Mouse (Mus musculus) stomach, embryonic 14.5 days (tissue): Measurements from ENCODE around the gene Ppm1m. TPM values are rescaled to one million over a fixed set of nuclear protein-coding genes. Genes with fewer than 3 reads are reported as not detected.

Experiments used
- ATAC-seq: fragments of 200-750 bp; cut with Nextera tagmentation; 2 replicates; pipeline ENCODE4 v1.8.0; 2017; ENCODE audit warnings: low read depth, moderate TSS enrichment; ENCODE audit not compliant: insufficient number of reproducible peaks, insufficient read depth, low FRiP score
- H3K27ac ChIP-seq: fragments of 300-500 bp; sonication (generic); 2 replicates; pipeline ENCODE4 v1.5.1; 2014; ENCODE audit warnings: mild to moderate bottlenecking, low read length, moderate library complexity, mixed read lengths
- H3K27me3 ChIP-seq: fragments of 300-500 bp; sonication (generic); 2 replicates; pipeline ENCODE4 v1.6.1; 2014; ENCODE audit warnings: low read length, control low read depth, mixed read lengths; ENCODE audit not compliant: control insufficient read depth, insufficient read depth
- H3K36me3 ChIP-seq: fragments of 300-500 bp; sonication (generic); 2 replicates; pipeline ENCODE4 v1.6.1; 2014; ENCODE audit warnings: mild to moderate bottlenecking, control low read depth, low read length, moderate library complexity, mixed read lengths; ENCODE audit not compliant: control insufficient read depth, insufficient read depth
- H3K4me1 ChIP-seq: fragments of 300-500 bp; sonication (generic); 2 replicates; pipeline ENCODE4 v1.6.1; 2014; ENCODE audit warnings: low read length, control low read depth, mixed read lengths; ENCODE audit not compliant: control insufficient read depth, insufficient read depth
- H3K4me2 ChIP-seq: fragments of 300-500 bp; sonication (generic); replicated peaks from 2 replicates; pipeline ENCODE4 v1.6.1; 2014; ENCODE audit warnings: low read depth, low read length, control low read depth
- H3K4me3 ChIP-seq: fragments of 300-500 bp; sonication (generic); 2 replicates; pipeline ENCODE4 v1.5.1; 2014; ENCODE audit warnings: low read depth, low read length, control low read depth
- H3K9ac ChIP-seq: fragments of 300-500 bp; sonication (generic); replicated peaks from 2 replicates; pipeline ENCODE4 v1.6.1; 2014; ENCODE audit warnings: low read depth, mild to moderate bottlenecking, control low read depth, low read length, moderate library complexity, mixed read lengths
- H3K9me3 ChIP-seq: fragments of 300-500 bp; sonication (generic); 2 replicates; pipeline ENCODE4 v1.6.1; 2016; ENCODE audit warnings: low read depth, low read length, control low read depth; ENCODE audit not compliant: control insufficient read depth
- WGBS: fragments of 180-500 bp; shearing (Covaris S2); extraction: QIAGEN DNeasy Blood & Tissue Kit; methylation state at CpG from one replicate; pipeline ENCODE4 v1.1.7; 2014; 5-methylcytosine and 5-hydroxymethylcytosine counted together
- polyA plus RNA-seq: library from polyadenylated mRNA; unstranded; fragments of >200 nt; fragmentation: Nextera tagmentation; extraction: Ambion mirVana; gene quantifications from 2 replicates; pipeline ENCODE4 v1.2.1, GENCODE M21; 2014

The Ppm1m gene
- polyA plus RNA-seq, 1 experiment from 2014 or later: 35.6 TPM

GRCm38 (mm10) chr9:106225469-106226150 lies 26.1 kb upstream of the Ppm1m start:
- Histone ChIP-seq H3K4me1 (peaks cover 7% of the 10 kb centered on the region; the same call in 1 of the 2 replicates), H3K9me3 (no peaks in the 10 kb centered on the region), H3K36me3 (no peaks in the 10 kb centered on the region), H3K27me3 (no peaks in the 10 kb centered on the region), H3K4me2 (peak overlapping the region; percentile 56), H3K9ac (no peak overlapping the region), H3K27ac (peak overlapping the region; percentile 73; the same call in 1 of the 2 replicates), H3K4me3 (peak overlapping the region; percentile 24; the same call in 1 of the 2 replicates)
- no peak for ATAC-seq
- 63% methylated on average over 24 of the region's 24 CpGs for WGBS

- H3K27ac ChIP-seq: no peak overlapping the region
- no peaks in the 10 kb centered on the region for H3K27me3 ChIP-seq
- H3K4me3 ChIP-seq: no peak overlapping the region
- H3K4me2 ChIP-seq: no peak overlapping the region
- WGBS: 85% methylated on average over 4 of the region's 4 CpGs
- no peak for ATAC-seq
- no peaks in the 10 kb centered on the region for H3K9me3 ChIP-seq
- no peaks in the 10 kb centered on the region for H3K36me3 ChIP-seq
- H3K9ac ChIP-seq: no peak overlapping the region
- H3K4me1 ChIP-seq: peaks cover 7% of the 10 kb centered on the region; the same call in 1 of the 2 replicates
Measured at GRCm38 (mm10) chr9:106222994-106223393, 23.4 kb upstream of the Ppm1m start.

GRCm38 (mm10) chr9:106222261-106222851 lies 22.8 kb upstream of the Ppm1m start, which contains the start of gene Tlr9:
Gene Tlr9, plus strand, starts transcription at chr9:106222598.
- Histone ChIP-seq H3K4me2 (no peak within 1 kb of the TSS), H3K9ac (no peak within 1 kb of the TSS), H3K36me3 (no peaks in the 10 kb centered on the region), H3K27me3 (no peaks in the 10 kb centered on the region), H3K9me3 (no peaks in the 10 kb centered on the region), H3K4me1 (peaks cover 7% of the 10 kb centered on the region; the same call in 1 of the 2 replicates), H3K4me3 (no peak within 1 kb of the TSS), H3K27ac (no peak within 1 kb of the TSS)
- no peak for ATAC-seq
- 67% methylated on average over 4 of the region's 4 CpGs for whole genome bisulfite sequencing

- no peak overlapping the region for H3K27ac ChIP-seq
- H3K27me3 ChIP-seq: no peaks in the 10 kb centered on the region
- H3K36me3 ChIP-seq: no peaks in the 10 kb centered on the region
- 59% methylated on average over 8 of the region's 8 CpGs for WGBS
- no peak overlapping the region for H3K4me3 ChIP-seq
- 0 out of 2 replicates have a peak, but pooled peaks cover 4% of the 10 kb centered on the region for H3K4me1 ChIP-seq
- no peak overlapping the region for H3K4me2 ChIP-seq
- H3K9ac ChIP-seq: no peak overlapping the region
- no peak for ATAC-seq
- H3K9me3 ChIP-seq: no peaks in the 10 kb centered on the region
Measured at GRCm38 (mm10) chr9:106220894-106221523, 21.5 kb upstream of the Ppm1m start.

- no peak for ATAC-seq
- 89% methylated on average over 7 of the region's 7 CpGs for WGBS
Measured at GRCm38 (mm10) chr9:106216971-106217370, 17.4 kb upstream of the Ppm1m start.

GRCm38 (mm10) chr9:106215341-106216125 lies 16.0 kb upstream of the Ppm1m start:
- Histone ChIP-seq H3K4me1 (peaks cover 4% of the 10 kb centered on the region; the same call in 1 of the 2 replicates), H3K4me2 (no peak overlapping the region), H3K9ac (no peak overlapping the region), H3K36me3 (peaks cover 25% of the 10 kb centered on the region), H3K27me3 (no peaks in the 10 kb centered on the region), H3K9me3 (no peaks in the 10 kb centered on the region), H3K27ac (no peak overlapping the region), H3K4me3 (no peak overlapping the region)
- WGBS: 86% methylated on average over 6 of the region's 6 CpGs
- no peak for ATAC-seq

More at GRCm38 (mm10) chr9:106216971-106217370, 17.4 kb upstream of the Ppm1m start:
- Histone ChIP-seq H3K9ac (no peak overlapping the region), H3K27ac (no peak overlapping the region), H3K4me1 (no peaks in the 10 kb centered on the region; the same call in 1 of the 2 replicates), H3K9me3 (no peaks in the 10 kb centered on the region), H3K4me3 (no peak overlapping the region), H3K36me3 (peaks cover 25% of the 10 kb centered on the region), H3K27me3 (no peaks in the 10 kb centered on the region), H3K4me2 (no peak overlapping the region)

GRCm38 (mm10) chr9:106212594-106212981 lies 13.0 kb upstream of the Ppm1m start:
- no peak for ATAC-seq
- H3K36me3 ChIP-seq: peaks cover 32% of the 10 kb centered on the region

More at GRCm38 (mm10) chr9:106212594-106212981, 13.0 kb upstream of the Ppm1m start:
- H3K4me3 ChIP-seq: no peak overlapping the region
- peaks cover 4% of the 10 kb centered on the region; the same call in 1 of the 2 replicates for H3K4me1 ChIP-seq
- WGBS: 72% methylated on average over 12 of the region's 12 CpGs
- H3K27ac ChIP-seq: no peak overlapping the region
- H3K27me3 ChIP-seq: no peaks in the 10 kb centered on the region
- no peaks in the 10 kb centered on the region for H3K9me3 ChIP-seq
- H3K4me2 ChIP-seq: no peak overlapping the region
- H3K9ac ChIP-seq: no peak overlapping the region
